Mouse (Mus musculus) gastrocnemius, adult 8-10 months (tissue): ENCODE results near the gene Gm49403. TPM values are rescaled to one million over a fixed set of nuclear protein-coding genes. Genes with fewer than 3 reads are reported as not detected.
"Not testable (repeated sequence)": the region's sequence is repeated elsewhere in the genome, so short reads cannot be mapped to it uniquely, and the experiment has no call there.

ENCODE experiments used
- DNase-seq, 2 experiments: peaks; one replicate each; pipeline ENCODE4 v3.0.0; 2022; ENCODE audit warnings: low spot score in 2 of 2
- total RNA-seq, 4 experiments: library from RNA; stranded (reverse); gene quantifications; 2 replicates each; pipeline ENCODE4 v1.2.4; 2022

Gene Gm49403
- total RNA-seq, result not detected

GRCm38 (mm10) chr19:8883616-8884015, at the start of gene Gm49403, which contains the start of gene Lbhd1:
Gene Gm49403 (plus strand): TSS chr19:8883930.
Gene Lbhd1 (plus strand): TSS chr19:8883732.
- DNase-seq, result no peak

GRCm38 (mm10) chr19:8836327-8836726, 47.4 kb upstream of the Gm49403 start:
- DNase-seq, result not testable (repeated sequence)

- DNase-seq, result peak; percentile 71 to 74
Observed at GRCm38 (mm10) chr19:8837251-8837791, 46.4 kb upstream of the Gm49403 start, which contains the start of gene Bscl2. Gene Bscl2 (plus strand): TSS chr19:8837467.

- DNase-seq, result no peak
Observed at GRCm38 (mm10) chr19:8838041-8838730, 45.5 kb upstream of the Gm49403 start.

GRCm38 (mm10) chr19:8839103-8839907, 44.4 kb upstream of the Gm49403 start, which contains the start of gene Gng3:
Gene Gng3 (minus strand): TSS chr19:8839194.
- DNase-seq, result no peak

GRCm38 (mm10) chr19:8839908-8840791, 43.6 kb upstream of the Gm49403 start:
- peak in 1 of 2 experiments; percentile 48 for DNase-seq

GRCm38 (mm10) chr19:8841012-8841411, 42.7 kb upstream of the Gm49403 start:
- DNase-seq, result no peak

GRCm38 (mm10) chr19:8842961-8843360, 40.8 kb upstream of the Gm49403 start:
- DNase-seq, result no peak

GRCm38 (mm10) chr19:8844371-8845129, 39.2 kb upstream of the Gm49403 start:
- DNase-seq, result peak; percentile 59 to 61

GRCm38 (mm10) chr19:8848356-8848755, 35.4 kb upstream of the Gm49403 start:
- DNase-seq, result no peak

GRCm38 (mm10) chr19:8850402-8850901, 33.3 kb upstream of the Gm49403 start, which contains the start of gene Lrrn4cl:
Gene Lrrn4cl (plus strand): TSS chr19:8850768.
- peak; percentile 58 to 73 for DNase-seq

GRCm38 (mm10) chr19:8851639-8852038, 32.1 kb upstream of the Gm49403 start:
- no peak for DNase-seq

- peak; percentile 67 to 68 for DNase-seq
Observed at GRCm38 (mm10) chr19:8852236-8852928, 31.3 kb upstream of the Gm49403 start.

GRCm38 (mm10) chr19:8853117-8853516, 30.6 kb upstream of the Gm49403 start:
- no peak for DNase-seq

GRCm38 (mm10) chr19:8857689-8858088, 26.0 kb upstream of the Gm49403 start:
- DNase-seq, result no peak

GRCm38 (mm10) chr19:8859018-8859417, 24.7 kb upstream of the Gm49403 start:
- no peak for DNase-seq

- DNase-seq, result no peak
Observed at GRCm38 (mm10) chr19:8864265-8864664, 19.5 kb upstream of the Gm49403 start.

GRCm38 (mm10) chr19:8870381-8870780, 13.3 kb upstream of the Gm49403 start:
- not testable (repeated sequence) for DNase-seq

- DNase-seq, result no peak
Observed at GRCm38 (mm10) chr19:8870838-8871237, 12.9 kb upstream of the Gm49403 start.
